Mouse (Mus musculus) mature B cell (primary cell): ENCODE measurements at regions not wholly inside any gene's neighbourhood (a gene's known extent, or its start where the extent isn't known, plus 50 kb on each side); places are given as distances from the start of the nearest gene placed in this dataset.

Experiments used
- in situ Hi-C: fragments of 300-500 bp; cut with MboI; formaldehyde crosslinking; loops from 2 replicates; pipeline ENCODE4 v1.14.3; 2019

DNA sequence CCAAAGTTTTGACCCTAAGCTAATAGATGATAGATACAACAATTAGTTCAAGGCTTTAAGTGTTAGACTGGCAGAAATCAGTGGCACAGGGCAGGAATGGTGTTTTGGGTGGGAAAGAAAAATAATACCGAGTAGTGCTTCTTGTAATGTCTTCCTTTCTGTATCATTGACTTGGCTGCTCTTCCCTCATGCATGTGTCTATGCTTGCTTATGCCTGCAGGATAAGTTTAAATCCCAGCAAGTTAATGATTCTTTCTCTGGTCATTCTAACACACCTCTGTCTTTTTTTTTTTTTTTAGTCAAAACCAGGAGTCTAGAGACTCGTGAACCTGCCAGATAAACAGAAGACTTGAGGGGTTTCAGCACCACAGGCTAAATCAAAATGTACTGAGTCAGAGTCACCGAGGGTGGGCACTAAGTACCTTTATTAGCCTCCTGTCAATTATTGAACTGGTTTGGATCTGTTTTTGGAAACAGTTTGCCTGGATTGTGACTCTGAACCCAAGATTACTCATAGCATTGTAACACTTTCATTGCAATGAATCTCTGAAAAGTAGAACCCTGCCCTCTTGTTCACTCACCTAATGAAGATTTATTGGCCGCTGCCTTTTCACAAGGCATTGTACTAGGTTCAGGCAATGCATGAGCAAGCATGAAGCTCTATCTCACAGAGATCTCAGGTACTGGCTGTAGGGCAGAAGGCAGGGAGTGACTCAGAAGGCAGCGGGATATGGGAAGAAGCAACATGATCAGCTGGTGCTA, 374.8 kb upstream of the A1bg start:
- in situ Hi-C loops: no loop called here

DNA sequence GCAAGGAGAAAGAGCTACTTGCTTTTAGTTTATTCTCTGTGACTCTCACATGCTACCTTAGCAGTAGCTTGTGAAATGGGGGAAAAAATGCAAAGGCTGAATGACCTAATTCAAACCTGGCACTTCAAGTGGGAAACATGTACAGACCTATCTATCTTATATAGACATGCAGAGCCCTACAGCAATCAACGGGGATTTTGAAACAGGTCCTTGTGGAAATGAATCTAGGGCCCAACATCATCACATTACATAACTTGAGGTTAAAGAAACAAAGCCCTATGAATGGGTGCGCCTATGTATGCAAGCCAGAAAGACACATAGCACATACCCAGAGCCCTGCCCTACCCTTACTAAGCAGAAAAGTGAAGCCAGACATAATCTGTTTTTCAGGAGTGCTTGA, 371.8 kb upstream of the A1bg start:
- in situ Hi-C loops: no loop called here

DNA sequence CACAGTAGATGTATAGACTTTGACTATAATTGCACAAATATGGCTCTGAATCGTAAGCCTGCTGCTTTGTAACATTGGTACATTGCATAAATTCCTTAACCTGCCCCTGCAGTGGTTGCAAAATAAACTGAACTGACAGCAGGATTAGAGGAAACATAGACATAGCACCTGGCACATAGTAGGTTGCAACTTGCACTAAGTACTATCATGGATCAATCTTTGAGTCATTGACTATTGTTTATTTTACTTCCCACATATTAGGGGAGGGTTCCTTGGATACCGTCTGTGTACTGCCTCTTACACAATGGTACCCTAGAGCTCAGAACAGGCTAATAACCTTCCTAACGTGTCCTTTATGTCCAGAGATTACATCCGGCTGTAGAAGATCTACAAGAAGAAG, 371.3 kb upstream of the A1bg start:
- in situ Hi-C loops: no loop called here

DNA sequence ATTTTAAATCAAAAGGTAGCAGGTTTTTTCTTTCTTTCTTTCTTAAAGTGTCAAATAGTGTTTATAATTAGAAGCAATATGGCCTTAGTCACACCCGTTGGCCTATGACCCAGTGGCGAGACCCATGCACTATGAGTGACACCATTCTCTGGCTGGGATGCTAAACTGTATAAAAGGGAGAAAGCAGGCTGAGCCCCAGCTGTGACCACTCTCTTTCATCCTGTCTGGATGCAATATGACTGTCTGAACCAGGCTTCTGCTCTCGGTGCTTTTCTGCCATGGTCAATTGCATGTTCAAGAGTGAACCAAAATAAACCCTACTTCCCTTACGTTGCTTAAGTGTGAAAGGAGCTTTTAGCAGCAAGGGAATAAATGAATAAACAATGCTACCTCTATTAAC, 346.0 kb upstream of the A1bg start:
- in situ Hi-C loops: no loop called here

DNA sequence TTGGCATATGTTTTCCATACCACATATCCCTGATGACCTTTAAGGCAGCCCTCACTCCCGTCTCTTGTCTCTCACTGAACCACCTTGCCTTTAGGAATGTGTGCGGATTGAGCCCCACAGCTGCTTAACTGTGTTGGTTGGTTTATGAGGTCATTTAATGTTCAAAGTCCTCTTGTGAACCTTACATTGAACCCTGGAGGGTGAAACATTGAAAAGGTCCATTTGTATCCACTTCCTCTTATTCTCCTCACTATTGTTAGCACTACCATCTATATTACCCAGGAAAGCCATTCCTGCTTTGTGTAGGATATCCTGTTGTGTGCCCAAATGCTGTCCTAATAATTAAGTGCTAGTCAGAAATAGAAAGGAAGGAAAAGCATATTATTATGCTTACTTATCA, 336.2 kb upstream of the A1bg start:
- in situ Hi-C loops: no loop called here

DNA sequence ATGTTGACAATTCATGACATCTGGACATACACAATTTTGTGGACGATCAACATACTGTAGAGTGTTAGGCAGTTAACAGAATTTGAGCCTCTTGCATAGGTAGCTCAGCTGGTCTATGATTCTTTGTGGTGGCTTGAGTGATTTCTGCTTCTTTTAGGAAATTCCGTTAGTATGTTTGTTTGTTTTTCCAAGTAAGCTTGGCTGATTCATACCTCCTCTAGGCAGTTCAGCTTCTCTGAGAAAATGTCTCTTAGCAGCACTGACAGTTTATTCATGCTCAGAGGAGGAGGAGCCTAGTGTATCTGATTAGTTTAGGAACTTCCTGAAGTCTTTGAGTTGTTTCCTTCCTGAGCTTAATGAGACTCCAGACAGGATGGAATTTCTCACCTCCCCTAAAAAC, 321.7 kb upstream of the A1bg start:
- in situ Hi-C loops: no loop called here

DNA sequence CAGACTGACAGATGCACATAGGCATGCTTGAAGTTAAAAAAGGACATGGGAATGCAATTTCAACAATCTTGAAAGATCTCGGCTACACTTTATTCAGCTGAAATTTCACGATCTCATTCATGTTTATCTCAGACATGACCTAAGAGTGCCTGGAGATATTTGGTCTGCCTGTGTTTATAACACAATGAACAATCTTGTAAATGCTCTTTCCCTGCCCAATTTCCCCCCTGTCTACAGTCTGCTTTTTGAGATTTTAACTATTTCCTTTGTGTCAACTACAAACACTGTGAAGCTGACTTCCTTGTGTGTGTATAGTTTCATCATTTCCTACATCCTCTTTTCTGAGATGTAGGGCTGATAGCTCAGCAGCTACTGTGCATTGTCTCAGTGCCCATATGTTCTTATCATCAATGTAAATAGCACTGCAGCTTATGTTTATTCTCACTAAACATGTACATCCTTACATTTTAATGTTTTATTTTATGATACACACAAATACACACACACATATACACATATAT, 319.4 kb upstream of the A1bg start:
- in situ Hi-C loops: no loop called here

DNA sequence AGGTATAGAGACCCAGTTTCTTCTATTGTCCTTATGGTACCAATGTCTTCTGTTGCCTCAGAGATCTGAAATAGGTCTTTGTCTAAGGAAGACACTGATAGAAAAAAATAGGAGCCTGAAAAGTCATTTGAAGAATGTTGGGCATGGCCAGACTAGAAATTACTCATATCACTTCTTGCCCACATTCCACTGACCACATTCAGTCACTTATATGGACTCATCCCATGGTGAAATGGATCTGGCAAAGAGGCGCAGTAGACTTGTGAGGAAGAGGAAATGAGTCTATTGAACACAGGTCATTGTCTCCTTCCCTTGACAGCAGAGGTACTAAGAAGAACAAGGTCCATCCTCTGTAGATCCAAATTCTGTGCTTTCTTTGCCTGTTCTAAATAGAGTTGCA, 318.9 kb upstream of the A1bg start:
- in situ Hi-C loops: no loop called here

DNA sequence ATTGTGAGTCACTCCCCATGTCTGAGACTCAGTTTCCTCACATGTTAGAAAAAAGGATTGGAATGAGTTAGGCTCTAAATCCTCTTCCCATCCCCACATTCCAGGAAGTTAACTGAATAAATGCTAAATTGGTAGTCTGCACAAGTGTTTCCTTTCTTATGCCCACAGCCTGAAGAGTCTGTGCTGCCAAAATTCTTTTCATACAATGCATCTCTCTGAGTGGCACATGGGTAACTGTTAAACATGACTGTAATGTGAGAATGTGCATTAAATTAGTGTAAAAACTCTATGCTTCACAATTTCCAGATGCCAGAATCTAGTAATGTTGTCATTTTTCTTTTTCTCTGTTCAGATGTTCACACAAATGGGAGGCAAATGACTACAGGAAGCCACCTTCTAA, 317.5 kb upstream of the A1bg start:
- in situ Hi-C loops: no loop called here

DNA sequence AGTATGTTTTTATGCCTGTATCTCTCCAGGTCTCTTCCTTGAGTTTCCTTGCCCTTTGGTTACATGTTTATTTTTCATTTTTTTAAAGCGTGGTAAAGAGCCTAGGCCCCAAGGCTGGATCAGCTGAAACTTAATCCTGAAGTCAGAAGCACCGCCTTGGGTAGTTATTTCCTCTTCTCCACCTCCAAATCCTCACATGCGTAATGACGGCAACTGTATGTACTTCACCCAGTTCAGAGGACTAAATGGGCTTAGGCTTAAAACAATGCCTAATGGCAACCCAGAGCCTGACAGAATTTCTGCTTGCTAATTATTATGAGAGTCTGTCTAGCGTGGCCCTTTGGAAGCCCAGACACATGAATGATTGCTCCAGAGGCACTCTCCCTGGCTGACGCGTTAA, 316.6 kb upstream of the A1bg start:
- in situ Hi-C loops: no loop called here

DNA sequence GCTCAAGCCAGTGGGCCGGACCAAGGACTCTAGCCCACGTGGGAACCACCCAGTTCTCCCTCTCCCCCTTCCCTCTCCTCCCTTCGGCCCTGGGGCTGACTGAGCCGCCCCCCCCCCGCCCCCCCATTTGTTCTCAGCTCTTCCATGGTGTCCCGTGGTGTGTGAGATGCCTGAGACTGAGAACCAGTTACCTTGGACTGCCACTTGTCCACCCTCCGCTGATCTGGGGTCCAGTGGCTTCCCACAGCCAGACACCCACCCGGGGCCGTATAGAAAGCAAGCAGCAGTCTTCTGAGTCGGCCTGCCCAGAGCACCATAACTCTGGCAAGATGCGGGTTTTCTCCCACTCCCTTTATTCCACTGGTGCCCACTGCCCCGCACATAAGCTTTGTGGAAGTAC, 316.2 kb upstream of the A1bg start:
- in situ Hi-C loops: no loop called here

DNA sequence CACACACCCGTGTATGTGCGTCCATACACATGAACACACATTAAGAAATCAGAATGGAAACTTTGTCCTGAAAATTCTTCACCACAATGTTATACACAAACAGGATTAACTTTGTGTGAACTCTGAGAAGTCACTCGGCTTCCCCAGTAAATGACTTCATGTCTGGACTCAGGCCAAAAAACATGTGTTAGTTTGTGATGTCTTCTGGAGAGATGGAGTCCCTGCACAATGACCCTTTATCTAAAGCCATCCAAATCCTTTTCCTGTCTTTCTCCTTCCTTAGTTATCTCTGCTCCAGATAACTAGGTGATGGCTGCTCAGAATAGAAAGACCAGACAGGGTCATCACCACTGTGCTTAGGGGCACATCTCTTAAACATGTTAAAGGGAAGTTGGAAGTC, 306.8 kb upstream of the A1bg start:
- in situ Hi-C loops: no loop called here

DNA sequence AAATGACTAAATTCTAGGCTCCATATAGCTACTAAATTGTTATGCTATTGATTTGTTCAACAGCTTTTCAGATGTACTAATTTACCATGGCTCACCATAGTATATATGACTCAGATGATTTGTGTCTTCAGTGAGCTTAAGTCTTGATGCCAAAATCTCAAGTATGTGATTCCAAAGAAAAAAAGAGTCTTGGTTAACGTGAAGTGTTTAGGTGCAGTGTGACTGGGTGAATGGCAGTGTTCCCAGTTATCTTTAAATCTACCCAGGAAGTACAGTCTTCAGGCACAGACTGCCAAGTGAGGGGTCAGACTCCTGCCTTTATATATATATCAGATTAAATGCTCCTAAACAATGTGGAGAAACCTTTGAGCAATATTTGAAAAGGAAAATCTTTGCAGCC, 300.1 kb upstream of the A1bg start:
- in situ Hi-C loops: no loop called here

DNA sequence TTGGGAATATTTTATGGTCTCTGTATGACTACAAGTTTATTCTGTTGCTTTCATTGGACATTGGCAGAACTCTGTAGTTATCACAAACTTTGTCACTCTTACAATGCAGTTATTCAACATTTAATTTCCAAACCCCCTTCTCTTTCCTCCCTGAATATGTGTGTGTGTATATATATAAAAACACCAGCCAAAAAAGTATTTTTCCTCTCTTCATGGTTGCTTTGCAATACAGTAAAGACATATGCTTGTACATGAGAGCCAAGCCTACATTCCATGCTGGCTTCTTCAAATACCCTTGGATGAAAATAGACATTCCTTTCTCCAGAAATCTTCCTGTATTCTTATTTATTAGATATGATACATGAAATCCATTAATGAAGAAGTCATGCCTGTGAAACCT, 287.3 kb upstream of the A1bg start:
- in situ Hi-C loops: no loop called here

DNA sequence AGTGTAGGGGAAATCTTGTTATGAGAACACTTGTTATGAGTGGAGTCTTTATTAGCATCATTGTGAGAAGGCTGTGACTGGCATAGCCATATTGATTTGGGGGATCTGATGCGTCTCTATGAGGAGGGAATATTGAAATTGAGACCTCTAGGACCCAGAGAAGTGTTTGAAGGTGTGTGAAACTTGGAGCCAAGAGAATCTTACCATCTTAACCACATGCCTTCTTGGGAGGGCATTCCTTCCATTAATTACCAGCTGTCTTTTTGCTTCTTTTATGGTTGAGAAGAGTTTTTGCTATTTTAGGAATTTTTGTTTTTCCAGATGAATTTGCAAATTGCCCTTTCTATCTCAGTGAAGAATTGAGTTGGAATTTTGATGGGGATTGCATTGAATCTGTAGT, 267.2 kb upstream of the A1bg start:
- in situ Hi-C loops: no loop called here

DNA sequence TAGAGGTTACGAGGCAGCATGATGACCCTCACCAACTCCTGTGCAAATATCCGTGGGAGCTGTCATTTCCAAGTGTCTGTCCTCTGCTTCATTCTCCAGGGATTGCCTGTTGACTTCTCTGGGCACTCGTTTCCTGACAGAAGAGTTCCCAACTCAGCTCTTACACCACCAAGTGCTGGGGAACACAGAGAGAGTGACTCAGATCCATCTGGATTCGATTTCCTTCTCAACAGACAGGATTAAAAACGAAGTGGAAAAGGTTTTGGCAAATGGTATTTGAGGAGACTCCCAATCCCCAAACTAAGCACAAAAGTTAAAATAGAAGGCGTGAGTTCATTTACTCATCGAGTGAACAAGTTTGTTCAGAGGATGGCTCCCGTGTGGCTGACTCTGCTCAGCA, 266.7 kb upstream of the A1bg start:
- in situ Hi-C loops: no loop called here

DNA sequence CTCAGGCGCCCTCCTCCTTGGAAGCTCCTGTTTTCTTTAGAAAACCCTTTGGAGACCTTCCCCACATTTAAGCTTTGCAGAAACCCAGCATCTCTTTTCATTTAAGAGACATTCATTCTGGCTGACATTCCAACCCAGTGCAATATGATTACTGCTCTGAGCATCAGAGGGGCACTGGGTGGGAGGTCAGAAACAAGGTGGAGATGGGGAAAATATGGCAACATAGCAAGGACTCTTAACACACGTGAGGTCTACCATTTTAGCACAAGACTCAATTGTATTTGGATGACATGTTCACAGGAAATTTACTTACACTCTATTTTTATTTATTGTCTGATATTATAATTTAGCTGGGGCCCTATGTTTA, 261.8 kb upstream of the A1bg start:
- in situ Hi-C loops: no loop called here

DNA sequence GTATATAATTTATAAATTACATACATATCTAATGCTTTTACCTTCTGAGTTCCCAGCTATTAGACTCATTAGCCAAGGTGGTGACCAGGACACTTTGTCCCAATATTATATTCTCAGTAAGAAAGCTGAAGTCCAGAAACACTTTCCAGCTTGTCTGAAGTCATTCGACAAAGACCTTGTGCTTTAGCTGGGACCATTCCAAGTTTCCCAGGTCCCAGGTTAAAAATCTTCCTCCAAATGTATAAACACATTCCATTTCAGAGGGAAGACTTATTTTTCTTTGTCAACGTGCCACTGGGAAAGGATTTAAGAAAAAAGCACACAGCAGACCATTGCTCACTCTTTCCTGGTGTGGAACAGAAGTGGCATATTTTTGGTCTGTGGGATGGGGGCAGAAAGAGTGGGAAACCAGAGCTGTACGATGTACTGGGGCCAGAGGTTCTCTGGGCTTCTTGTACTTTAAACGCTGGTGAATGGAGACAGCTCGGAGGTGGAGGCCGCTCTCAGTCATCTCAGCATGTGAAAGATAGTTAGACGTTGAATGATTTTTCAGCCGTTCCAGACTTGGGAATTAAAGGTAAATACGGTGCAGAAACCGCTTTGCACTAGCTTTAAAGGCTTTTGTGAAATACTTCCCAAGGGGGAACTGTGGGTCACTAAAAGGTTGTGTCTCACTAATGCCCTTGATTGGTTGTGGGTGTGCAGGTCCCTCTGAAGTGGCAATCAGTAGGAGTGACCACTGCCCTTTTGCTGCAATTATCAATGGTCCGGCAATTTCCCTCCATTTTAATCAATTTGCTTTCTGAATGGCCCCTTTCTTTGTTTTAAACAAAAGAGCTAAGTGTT, 261.2 kb upstream of the A1bg start:
- in situ Hi-C loops: no loop called here

DNA sequence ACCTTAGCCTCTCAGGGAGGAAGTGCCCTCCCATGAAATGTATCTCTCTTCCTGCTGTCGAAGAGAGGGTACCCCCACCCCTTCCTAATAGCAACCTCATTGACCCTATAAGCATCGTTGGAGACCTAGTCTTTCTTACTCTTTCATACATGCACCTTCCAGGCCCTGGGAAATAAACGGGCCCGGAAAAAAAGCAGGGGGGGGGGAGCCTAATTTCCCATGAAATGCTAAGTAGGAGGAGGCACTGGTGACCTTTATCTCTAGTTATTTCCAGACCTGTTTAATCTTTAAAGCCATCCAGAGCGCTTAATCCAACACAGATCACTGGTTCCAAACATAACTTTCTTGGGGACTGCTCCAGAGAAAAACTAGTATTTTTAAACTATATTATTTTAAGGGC, 260.5 kb upstream of the A1bg start:
- in situ Hi-C loops: no loop called here

DNA sequence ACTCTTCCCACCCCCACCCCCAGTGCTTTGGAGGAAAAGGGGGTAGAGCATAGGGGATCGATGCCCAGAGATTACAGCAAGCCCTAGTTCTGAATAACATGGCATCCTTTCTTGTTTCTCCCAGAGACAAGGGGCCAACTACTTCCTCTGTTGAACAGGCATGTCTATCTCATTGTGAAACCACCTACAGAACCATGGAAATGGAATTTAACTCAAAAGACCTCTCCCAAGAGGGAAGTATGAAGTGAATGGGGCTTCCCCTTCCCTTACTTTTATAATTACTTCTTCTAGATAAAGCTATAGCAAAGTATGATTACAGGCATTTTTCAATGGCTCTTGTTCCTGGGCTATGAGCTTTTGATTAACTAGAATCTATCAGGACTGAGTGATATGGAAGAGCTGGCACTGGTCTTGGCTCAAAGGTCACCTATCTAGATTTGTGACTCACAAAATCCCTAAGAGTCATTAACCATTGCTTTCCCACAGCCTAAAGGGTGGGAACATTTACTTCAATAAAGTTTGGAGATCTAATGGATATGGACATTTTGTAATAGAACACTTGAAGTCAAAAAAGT, 246.1 kb upstream of the A1bg start:
- in situ Hi-C loops: no loop called here

DNA sequence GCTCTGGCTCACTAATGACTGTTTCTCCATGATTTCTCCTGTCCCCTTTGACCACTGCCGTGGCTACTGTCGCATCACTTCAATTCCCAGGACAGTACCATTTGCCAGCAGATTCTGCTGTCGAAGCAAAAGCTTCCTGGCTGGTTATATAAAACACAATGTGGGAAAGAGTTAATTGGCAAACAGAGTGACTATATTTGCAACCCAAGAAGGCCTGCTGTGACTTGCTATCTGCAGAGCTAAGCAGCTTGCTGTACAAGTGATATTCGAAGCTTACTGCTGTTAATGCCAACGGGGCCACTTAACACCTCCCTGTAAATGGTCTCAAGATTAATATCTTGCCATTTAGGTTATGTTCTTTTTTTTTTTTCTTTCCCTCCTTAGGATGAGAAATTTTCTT, 242.2 kb upstream of the A1bg start:
- in situ Hi-C loops: no loop called here

DNA sequence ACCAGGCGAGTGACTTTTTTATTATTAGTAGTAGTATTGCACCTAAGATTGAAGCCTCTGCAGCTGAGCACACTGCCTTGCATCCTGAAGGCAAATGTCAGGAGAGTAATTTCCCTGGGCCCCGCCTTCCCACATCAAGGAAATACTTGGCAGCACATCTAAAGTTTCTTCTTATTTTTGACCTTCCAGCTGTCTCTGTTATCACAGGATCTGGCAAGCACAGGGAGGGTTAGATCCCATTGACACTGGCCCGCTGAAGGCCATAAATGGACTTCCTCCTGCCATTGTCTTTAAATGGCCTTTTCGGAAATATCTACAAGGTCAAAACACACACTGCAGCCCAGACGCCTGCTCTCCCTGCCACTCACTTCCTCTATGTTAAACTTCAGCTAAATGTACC, 238.6 kb upstream of the A1bg start:
- in situ Hi-C loops: no loop called here

DNA sequence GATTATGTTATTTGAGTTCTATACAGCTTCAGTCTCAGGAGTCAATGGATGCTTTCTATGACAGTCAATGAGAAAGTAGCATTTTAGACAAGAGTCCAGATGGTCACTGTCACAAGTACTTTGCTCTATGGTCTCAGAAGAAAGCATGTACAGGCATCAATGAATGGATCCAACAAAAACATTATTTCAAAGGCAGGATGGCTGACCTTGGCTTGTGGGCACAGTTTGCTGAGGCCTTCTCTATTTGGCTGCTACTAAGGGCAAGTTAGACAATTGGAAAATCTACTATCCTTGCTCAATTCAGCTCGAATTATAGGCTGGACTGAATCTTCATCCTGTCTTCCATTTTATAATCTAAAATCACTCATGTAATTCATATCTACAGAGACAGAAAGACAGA, 237.9 kb upstream of the A1bg start:
- in situ Hi-C loops: no loop called here
